Mouse (Mus musculus): ENCODE results near the gene Prdm1. TPM values are rescaled to one million over a fixed set of nuclear protein-coding genes. Genes with fewer than 3 reads are reported as not detected.

Gene Prdm1
- polyA plus RNA-seq, 1 experiment from 2014 or later: 2.2 TPM

DNA sequence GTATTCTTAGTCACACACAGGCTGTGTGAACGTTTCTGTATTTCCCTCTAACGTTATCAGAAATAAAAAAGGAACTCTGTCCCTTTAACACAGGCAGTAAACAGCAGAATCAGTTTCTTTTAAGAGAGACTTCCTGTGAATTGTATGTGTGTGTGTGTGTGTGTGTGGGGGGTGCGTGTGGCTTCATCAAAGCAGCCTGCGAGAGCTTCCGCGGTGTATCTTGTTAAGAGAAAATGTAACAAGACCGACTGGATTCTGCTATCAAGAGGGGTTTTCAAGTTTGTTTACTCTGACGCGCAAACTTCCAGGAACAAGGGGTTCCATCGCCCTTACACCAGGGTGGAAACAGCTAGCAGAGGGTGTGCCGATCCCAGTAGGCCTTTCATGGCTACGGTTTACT is 80.1 kb downstream of the Prdm1 start:
- Histone ChIP-seq H3K4me3 (no peak overlapping the region), H3K4me1 (peaks cover 37% of the 10 kb centered on the region), H3K36me3 (replicated peaks) (no peaks in the 10 kb centered on the region), H3K9me3 (no peaks in the 10 kb centered on the region), H3K27me3 (replicated peaks; ENCODE audit: low read depth, poor library complexity, severe bottlenecking) (no peaks in the 10 kb centered on the region), H3K27ac (replicated peaks) (no peak overlapping the region)
- no peak for DNase-seq (ENCODE audit: low spot score)
- 50% methylated on average over 12 of the region's 12 CpGs for WGBS

DNA sequence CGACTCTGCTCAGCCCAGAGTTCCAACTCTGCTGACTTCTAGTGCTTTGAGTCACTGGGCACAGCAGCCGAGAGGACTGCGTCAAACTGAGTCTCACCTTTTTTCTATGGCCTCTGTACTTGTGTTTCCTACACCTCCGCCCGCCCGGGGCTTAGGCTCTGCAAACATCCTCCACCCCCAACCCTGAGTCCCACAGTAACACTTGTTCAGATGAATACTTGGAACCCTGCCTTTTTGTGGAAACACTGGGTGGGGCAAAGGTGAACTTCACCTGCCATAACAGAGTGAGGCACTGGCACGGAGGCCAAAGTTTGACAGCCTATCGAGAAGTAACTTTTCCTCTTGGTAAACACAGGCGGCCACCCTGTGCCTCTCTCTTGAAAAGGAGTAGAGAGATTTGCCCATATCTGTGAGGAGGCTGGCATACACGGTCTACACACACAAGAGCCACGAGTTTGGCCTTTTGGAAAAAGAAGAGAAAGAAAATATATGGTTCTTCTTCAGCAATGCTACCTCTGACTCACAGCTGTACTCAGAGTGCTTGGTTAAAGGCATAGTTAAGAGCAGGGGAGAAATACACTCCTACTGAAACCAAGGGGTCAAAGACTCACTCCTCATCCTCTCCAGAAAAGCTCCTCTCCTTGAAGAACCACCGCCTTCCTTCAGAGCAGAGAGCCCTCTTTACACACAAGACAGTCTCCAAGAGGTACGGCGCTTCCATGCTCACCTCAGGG is 80.7 kb downstream of the Prdm1 start:
- no peak overlapping the region for H3K4me3 ChIP-seq
- no peaks in the 10 kb centered on the region for H3K9me3 ChIP-seq
- no peaks in the 10 kb centered on the region for H3K27me3 ChIP-seq (replicated peaks; ENCODE audit: low read depth, poor library complexity, severe bottlenecking)
- H3K36me3 ChIP-seq (replicated peaks): no peaks in the 10 kb centered on the region
- no peak overlapping the region for H3K27ac ChIP-seq (replicated peaks)
- DNase-seq (ENCODE audit: low spot score): no peak
- 85% methylated on average over 14 of the region's 14 CpGs for WGBS
- H3K4me1 ChIP-seq: peaks cover 43% of the 10 kb centered on the region

- no peak for DNase-seq (ENCODE audit: low spot score)
- H3K36me3 ChIP-seq (replicated peaks): no peaks in the 10 kb centered on the region
- 0 out of 2 replicates have a peak, but pooled peaks cover 4% of the 10 kb centered on the region for H3K27me3 ChIP-seq (replicated peaks; ENCODE audit: low read depth, poor library complexity, severe bottlenecking)
- H3K4me3 ChIP-seq: no peak overlapping the region
- peaks cover 45% of the 10 kb centered on the region for H3K4me1 ChIP-seq
- WGBS: 90% methylated on average over 10 of the region's 10 CpGs
- H3K9me3 ChIP-seq: no peaks in the 10 kb centered on the region
- no peak overlapping the region for H3K27ac ChIP-seq (replicated peaks)
Observed at GRCm38 (mm10) chr10:44447001-44447400, 81.3 kb downstream of the Prdm1 start.

DNA sequence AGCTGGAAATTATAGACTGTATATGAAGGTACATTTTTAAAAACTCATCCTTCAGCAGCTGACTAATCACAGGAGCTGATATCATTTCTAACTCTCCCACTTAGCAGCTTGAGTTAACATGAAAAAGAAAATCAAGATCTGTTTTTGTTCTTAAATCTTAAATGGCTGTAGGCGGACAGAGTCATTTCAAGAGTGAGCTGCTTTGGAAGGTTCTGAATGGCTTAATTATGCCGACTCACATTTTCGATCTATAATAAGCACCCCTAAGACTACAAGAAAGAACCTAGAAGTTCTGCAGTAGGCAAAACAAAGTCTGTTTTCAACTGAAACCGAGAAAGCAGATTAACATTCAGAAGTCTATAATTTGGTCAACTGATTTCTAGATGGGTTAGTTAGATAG is 83.9 kb downstream of the Prdm1 start:
- Histone ChIP-seq H3K4me1 (peaks cover 58% of the 10 kb centered on the region), H3K27me3 (replicated peaks; ENCODE audit: low read depth, poor library complexity, severe bottlenecking) (0 out of 2 replicates have a peak, but pooled peaks cover 13% of the 10 kb centered on the region), H3K4me3 (no peak overlapping the region), H3K27ac (replicated peaks) (no peak overlapping the region), H3K36me3 (replicated peaks) (no peaks in the 10 kb centered on the region), H3K9me3 (no peaks in the 10 kb centered on the region)
- DNase-seq (ENCODE audit: low spot score): no peak
- WGBS: 65% methylated on average over 4 of the region's 4 CpGs

GRCm38 (mm10) chr10:44443696-44444095 is 84.6 kb downstream of the Prdm1 start:
- H3K4me3 ChIP-seq: no peak overlapping the region
- H3K4me1 ChIP-seq: peaks cover 58% of the 10 kb centered on the region
- WGBS: 73% methylated on average over 12 of the region's 12 CpGs
- no peak overlapping the region for H3K27ac ChIP-seq (replicated peaks)
- no peak for DNase-seq (ENCODE audit: low spot score)
- no peaks in the 10 kb centered on the region for H3K36me3 ChIP-seq (replicated peaks)
- H3K27me3 ChIP-seq (replicated peaks; ENCODE audit: low read depth, poor library complexity, severe bottlenecking): 0 out of 2 replicates have a peak, but pooled peaks cover 13% of the 10 kb centered on the region
- no peaks in the 10 kb centered on the region for H3K9me3 ChIP-seq

- no peak overlapping the region for H3K4me3 ChIP-seq
- 78% methylated on average over 11 of the region's 11 CpGs for WGBS
Observed at GRCm38 (mm10) chr10:44439732-44440131, 88.6 kb downstream of the Prdm1 start.

GRCm38 (mm10) chr10:44437614-44438013 is 90.7 kb downstream of the Prdm1 start:
- no peak for DNase-seq (ENCODE audit: low spot score)
- H3K36me3 ChIP-seq (replicated peaks): no peaks in the 10 kb centered on the region
- peaks cover 16% of the 10 kb centered on the region for H3K4me1 ChIP-seq
- no peaks in the 10 kb centered on the region for H3K9me3 ChIP-seq
- H3K4me3 ChIP-seq: no peak overlapping the region
- WGBS: 84% methylated on average over 1 of the region's 1 CpGs
- 0 out of 2 replicates have a peak, but pooled peaks cover 13% of the 10 kb centered on the region for H3K27me3 ChIP-seq (replicated peaks; ENCODE audit: low read depth, poor library complexity, severe bottlenecking)
- no peak overlapping the region for H3K27ac ChIP-seq (replicated peaks)

More at GRCm38 (mm10) chr10:44439732-44440131, 88.6 kb downstream of the Prdm1 start:
- H3K9me3 ChIP-seq: no peaks in the 10 kb centered on the region
- 0 out of 2 replicates have a peak, but pooled peaks cover 13% of the 10 kb centered on the region for H3K27me3 ChIP-seq (replicated peaks; ENCODE audit: low read depth, poor library complexity, severe bottlenecking)
- no peak overlapping the region; the same call in 1 of the 2 replicates for H3K27ac ChIP-seq (replicated peaks)
- peaks cover 37% of the 10 kb centered on the region for H3K4me1 ChIP-seq
- H3K36me3 ChIP-seq (replicated peaks): no peaks in the 10 kb centered on the region
- DNase-seq (ENCODE audit: low spot score): no peak

DNA sequence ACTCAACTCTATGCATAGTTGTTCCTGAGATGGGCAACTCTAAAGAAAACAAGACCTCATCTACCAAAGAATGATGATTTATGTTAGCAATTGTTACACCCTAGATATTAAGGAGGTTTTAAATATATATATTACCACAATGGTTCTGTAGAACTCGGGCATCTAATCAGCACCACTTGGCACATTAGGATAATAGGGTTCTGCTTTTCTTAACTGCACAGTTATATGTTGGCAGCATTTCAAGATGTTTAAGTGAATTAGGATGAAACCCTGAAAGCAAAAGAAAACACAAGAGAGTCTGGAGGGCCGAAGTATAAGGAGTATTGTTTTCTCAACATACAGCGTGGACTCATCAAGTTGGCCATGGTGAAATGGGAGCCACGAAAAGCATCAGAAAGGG is 92.3 kb downstream of the Prdm1 start:
- no peak overlapping the region for H3K4me3 ChIP-seq
- H3K9me3 ChIP-seq: no peaks in the 10 kb centered on the region
- H3K36me3 ChIP-seq (replicated peaks): no peaks in the 10 kb centered on the region
- 93% methylated on average over 4 of the region's 4 CpGs for WGBS
- no peak overlapping the region for H3K27ac ChIP-seq (replicated peaks)
- 0 out of 2 replicates have a peak, but pooled peaks cover 1% of the 10 kb centered on the region for H3K27me3 ChIP-seq (replicated peaks; ENCODE audit: low read depth, poor library complexity, severe bottlenecking)
- no peak for DNase-seq (ENCODE audit: low spot score)
- peaks cover 13% of the 10 kb centered on the region for H3K4me1 ChIP-seq

DNA sequence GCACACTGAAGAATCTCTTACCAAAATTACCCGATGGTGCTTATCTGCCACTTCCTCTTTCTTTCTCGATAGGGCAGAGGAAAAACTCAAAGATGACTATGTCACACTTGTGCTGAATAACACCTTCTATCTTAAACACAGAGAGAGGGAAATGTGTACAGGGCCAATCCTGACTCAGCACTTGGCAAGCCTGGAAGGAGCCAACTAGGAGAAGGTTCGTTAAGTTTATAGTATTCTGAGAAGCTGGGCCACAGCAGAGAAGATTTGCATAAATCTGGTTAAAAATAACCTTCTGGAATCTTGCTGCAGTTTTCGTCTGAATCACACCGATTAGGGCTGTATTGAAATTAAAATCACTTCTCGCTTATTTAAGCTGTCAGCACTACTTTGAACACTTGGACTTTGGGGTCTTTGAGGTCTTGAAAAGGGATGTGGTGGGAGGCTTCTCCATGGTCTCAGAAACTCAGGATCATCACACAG is 93.6 kb downstream of the Prdm1 start:
- Histone ChIP-seq H3K9me3 (no peaks in the 10 kb centered on the region), H3K4me3 (no peak overlapping the region), H3K36me3 (replicated peaks) (no peaks in the 10 kb centered on the region), H3K27me3 (replicated peaks; ENCODE audit: low read depth, poor library complexity, severe bottlenecking) (no peaks in the 10 kb centered on the region), H3K27ac (replicated peaks) (no peak overlapping the region), H3K4me1 (peaks cover 1% of the 10 kb centered on the region)
- DNase-seq (ENCODE audit: low spot score): no peak
- WGBS: 77% methylated on average over 6 of the region's 6 CpGs

DNA sequence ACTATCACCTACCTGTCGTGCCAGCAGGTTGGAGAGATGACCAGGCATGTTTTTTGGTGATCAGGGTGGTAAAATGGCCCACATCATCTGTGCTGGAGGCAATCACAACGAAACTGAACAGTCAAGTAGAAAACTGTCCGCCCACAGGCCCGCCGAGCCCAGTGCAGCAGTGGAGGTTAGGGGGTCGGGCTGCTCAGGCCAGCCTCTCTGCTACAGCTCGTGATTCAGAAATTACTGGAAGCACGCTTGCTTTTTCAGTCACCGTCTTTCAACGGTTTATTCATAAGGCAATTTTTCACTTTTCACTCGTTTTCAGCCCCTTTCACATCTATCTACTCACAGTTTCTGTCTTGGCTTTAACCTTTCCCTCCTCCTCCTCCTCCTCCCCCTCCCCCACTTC is 96.1 kb downstream of the Prdm1 start:
- Histone ChIP-seq H3K4me1 (no peaks in the 10 kb centered on the region), H3K27ac (replicated peaks) (no peak overlapping the region), H3K27me3 (replicated peaks; ENCODE audit: low read depth, poor library complexity, severe bottlenecking) (no peaks in the 10 kb centered on the region), H3K36me3 (replicated peaks) (no peaks in the 10 kb centered on the region), H3K9me3 (no peaks in the 10 kb centered on the region), H3K4me3 (no peak overlapping the region)
- 80% methylated on average over 11 of the region's 11 CpGs for WGBS
- DNase-seq (ENCODE audit: low spot score): no peak

GRCm38 (mm10) chr10:44431689-44432088 is 96.6 kb downstream of the Prdm1 start:
- no peaks in the 10 kb centered on the region for H3K36me3 ChIP-seq (replicated peaks)
- H3K4me3 ChIP-seq: no peak overlapping the region
- H3K9me3 ChIP-seq: no peaks in the 10 kb centered on the region
- H3K27me3 ChIP-seq (replicated peaks; ENCODE audit: low read depth, poor library complexity, severe bottlenecking): no peaks in the 10 kb centered on the region
- no peak for DNase-seq (ENCODE audit: low spot score)
- no peak overlapping the region for H3K27ac ChIP-seq (replicated peaks)
- 84% methylated on average over 4 of the region's 4 CpGs for WGBS
- no peaks in the 10 kb centered on the region for H3K4me1 ChIP-seq

DNA sequence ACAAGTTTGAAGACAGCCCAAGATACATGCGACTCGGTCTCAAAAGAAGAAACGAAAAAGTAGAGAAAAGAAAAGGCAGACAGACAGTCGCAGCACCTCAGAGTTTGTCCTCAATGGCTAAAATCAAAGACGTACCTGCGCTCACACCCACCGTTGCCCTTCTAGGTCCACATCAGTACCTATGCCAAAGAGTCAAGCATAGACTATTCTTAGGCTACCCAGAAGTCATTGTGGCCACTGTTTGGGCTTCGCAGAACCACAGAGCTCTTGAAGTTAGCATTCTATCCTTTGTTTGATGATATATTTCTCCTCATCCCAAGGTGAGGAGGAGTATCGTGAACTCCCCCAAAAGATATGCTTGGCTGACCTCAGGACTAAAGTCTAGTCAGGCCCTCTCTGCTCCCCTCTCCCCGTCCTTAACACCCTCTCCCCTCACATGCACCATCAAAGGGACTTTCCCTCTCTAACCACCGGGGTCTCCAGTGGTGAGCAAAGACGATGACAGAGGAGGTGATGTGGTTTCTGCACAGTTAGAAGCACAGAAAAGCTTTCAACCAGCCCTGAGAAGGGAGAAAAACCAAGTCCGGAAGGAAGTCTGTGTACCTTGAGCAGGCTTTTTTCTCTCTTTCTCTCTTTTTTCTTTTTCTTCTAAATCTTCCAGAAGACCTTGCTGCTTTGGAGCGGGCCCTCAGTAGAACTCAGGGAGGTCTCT is 99.0 kb downstream of the Prdm1 start:
- DNase-seq (ENCODE audit: low spot score): no peak
- Histone ChIP-seq H3K4me3 (no peak overlapping the region), H3K36me3 (replicated peaks) (no peaks in the 10 kb centered on the region), H3K27ac (replicated peaks) (no peak overlapping the region), H3K9me3 (no peaks in the 10 kb centered on the region), H3K27me3 (replicated peaks; ENCODE audit: low read depth, poor library complexity, severe bottlenecking) (no peaks in the 10 kb centered on the region), H3K4me1 (no peaks in the 10 kb centered on the region)
- WGBS: 91% methylated on average over 14 of the region's 14 CpGs
